Mouse (Mus musculus) MEL (cell line): ENCODE results near the gene Enpep. TPM values are rescaled to one million over a fixed set of nuclear protein-coding genes. Genes with fewer than 3 reads are reported as not detected.

Experiments
- DNase-seq: peaks from one replicate; pipeline ENCODE4 v3.0.0; 2011; ENCODE audit warnings: low read depth, low spot score
- H3K27ac ChIP-seq: 2 replicates; pipeline ENCODE4 v1.5.1; 2012; ENCODE audit warnings: low read depth, mild to moderate bottlenecking, control low read depth, low read length, moderate library complexity; ENCODE audit not compliant: control insufficient read depth
- H3K27me3 ChIP-seq, 2 experiments: fragments of 150-350 bp in 1 of 2; sonication (generic) in 1 of 2; 2 replicates each; pipeline ENCODE4 v1.6.1; 2012; ENCODE audit warnings: low read length in 2 of 2, mild to moderate bottlenecking in 2 of 2, improper control_type of control experiment in 1 of 2, moderate library complexity in 1 of 2; ENCODE audit not compliant: insufficient read depth in 2 of 2, control insufficient read depth in 1 of 2
- H3K36me3 ChIP-seq, 2 experiments: 2 replicates each; pipeline ENCODE4 v1.6.1; 2012 to 2014; ENCODE audit warnings: low read length in 2 of 2, improper control_type of control experiment in 1 of 2, inconsistent platforms in 1 of 2, mild to moderate bottlenecking in 1 of 2; ENCODE audit not compliant: insufficient read depth in 2 of 2, control insufficient read depth in 1 of 2
- H3K4me1 ChIP-seq, 2 experiments: fragments of 150-350 bp in 1 of 2; sonication (generic) in 1 of 2; 2 replicates each; pipeline ENCODE4 v1.6.1; 2012; ENCODE audit warnings: low read length in 2 of 2, improper control_type of control experiment in 1 of 2, mild to moderate bottlenecking in 1 of 2; ENCODE audit not compliant: insufficient read depth in 2 of 2, control insufficient read depth in 1 of 2
- H3K4me3 ChIP-seq, 2 experiments: fragments of 150-350 bp in 1 of 2; sonication (generic) in 1 of 2; 2 replicates each; pipeline ENCODE4 v1.5.1; 2012; ENCODE audit warnings: low read depth in 2 of 2, low read length in 2 of 2, mild to moderate bottlenecking in 2 of 2, moderate library complexity in 2 of 2, control low read depth in 1 of 2, improper control_type of control experiment in 1 of 2; ENCODE audit not compliant: control insufficient read depth in 1 of 2, insufficient read depth in 1 of 2
- H3K79me2 ChIP-seq: 2 replicates; pipeline ENCODE4 v1.6.1; 2012; ENCODE audit warnings: mild to moderate bottlenecking, low read length, moderate library complexity; ENCODE audit not compliant: control insufficient read depth, poor library complexity, insufficient read depth
- H3K9ac ChIP-seq: 2 replicates; pipeline ENCODE4 v1.6.1; 2012; ENCODE audit warnings: low read depth, mild to moderate bottlenecking, control low read depth, low read length, moderate library complexity; ENCODE audit not compliant: control insufficient read depth, poor library complexity, severe bottlenecking
- H3K9me3 ChIP-seq: fragments of 150-350 bp; sonication (generic); replicated peaks from 2 replicates; pipeline ENCODE4 v1.6.1; 2012; ENCODE audit warnings: mild to moderate bottlenecking, low read length, improper control_type of control experiment, moderate library complexity; ENCODE audit not compliant: insufficient read depth
- BHLHE40 ChIP-seq: IDR thresholded peaks from 2 replicates; pipeline ENCODE4 v1.6.1; 2012; ENCODE audit warnings: low read depth, mild to moderate bottlenecking, inconsistent platforms, low read length, improper control_type of control experiment, borderline replicate concordance
- GATA1 ChIP-seq: IDR thresholded peaks from 2 replicates; pipeline ENCODE4 v1.6.1; 2011; ENCODE audit warnings: low read depth, low read length, improper control_type of control experiment
- MAFK ChIP-seq: IDR thresholded peaks from 2 replicates; pipeline ENCODE4 v1.6.1; 2011; ENCODE audit warnings: low read depth, mild to moderate bottlenecking, low read length, improper control_type of control experiment, borderline replicate concordance
- MAX ChIP-seq: IDR thresholded peaks from 2 replicates; pipeline ENCODE4 v1.6.1; 2011; ENCODE audit warnings: low read length, improper control_type of control experiment
- NRF1 ChIP-seq: IDR thresholded peaks from 2 replicates; pipeline ENCODE4 v1.6.1; 2014; ENCODE audit warnings: low read depth, mild to moderate bottlenecking, inconsistent platforms, low read length, improper control_type of control experiment, moderate library complexity; ENCODE audit not compliant: poor library complexity, insufficient read depth, severe bottlenecking
- POLR2A ChIP-seq, 2 experiments: IDR thresholded peaks; 2 replicates each; pipeline ENCODE4 v1.6.1; 2011 to 2012; ENCODE audit warnings: low read length in 2 of 2, mild to moderate bottlenecking in 2 of 2, control low read depth in 1 of 2, improper control_type of control experiment in 1 of 2, low read depth in 1 of 2, moderate library complexity in 1 of 2; ENCODE audit not compliant: control insufficient read depth in 1 of 2, insufficient read depth in 1 of 2, poor library complexity in 1 of 2
- POLR2AphosphoS2 ChIP-seq: IDR thresholded peaks from 2 replicates; pipeline ENCODE4 v1.6.1; 2011; ENCODE audit warnings: low read length, improper control_type of control experiment
- TBP ChIP-seq: IDR thresholded peaks from 2 replicates; pipeline ENCODE4 v1.8.0; 2011; ENCODE audit warnings: low read depth, low read length, improper control_type of control experiment
- TCF12 ChIP-seq: IDR thresholded peaks from 2 replicates; pipeline ENCODE4 v1.6.1; 2014; ENCODE audit warnings: low read depth, mild to moderate bottlenecking, inconsistent platforms, low read length, improper control_type of control experiment, moderate library complexity
- ZC3H11A ChIP-seq: IDR thresholded peaks from 2 replicates; pipeline ENCODE4 v1.6.1; 2012; ENCODE audit warnings: low read depth, mild to moderate bottlenecking, inconsistent platforms, low read length, improper control_type of control experiment
- polyA plus RNA-seq, 2 experiments: library from polyadenylated mRNA; stranded (reverse) in 1 of 2; unstranded in 1 of 2; fragments of >175 nt in 1 of 2; fragments of >200 nt in 1 of 2; gene quantifications; 2 replicates each; pipeline versions ENCODE4 v1.2.1 to v1.2.4; 2012; ENCODE audit warnings: low replicate concordance in 2 of 2, low read depth in 1 of 2; ENCODE audit not compliant: insufficient read length in 2 of 2, insufficient read depth in 1 of 2, missing spikeins in 1 of 2
- total RNA-seq: library from RNA; depleted of rRNA; stranded (reverse); fragments of 300-350 nt; gene quantifications from 2 replicates; pipeline ENCODE4 v1.2.3, GENCODE M21; 2012

Enpep gene
- total and polyA plus RNA-seq, 3 experiments: not detected

- Histone ChIP-seq H3K9me3 (no peaks in the 10 kb centered on the region), H3K27ac (no peak overlapping the region), H3K79me2 (no peaks in the 10 kb centered on the region), H3K27me3 (no peaks in the 10 kb centered on the region), H3K4me1 (no peaks in the 10 kb centered on the region), H3K9ac (no peak overlapping the region), H3K36me3 (no peaks in the 10 kb centered on the region), H3K4me3 (no peak overlapping the region)
- DNase-seq: no peak
- TF ChIP-seq BHLHE40 (no peak), GATA1 (no peak), TBP (no peak), MAFK (no peak), TCF12 (no peak), ZC3H11A (no peak), POLR2A (IDR thresholded peaks at IDR 0.05; ENCODE audit: control insufficient read depth in 1 of 2, insufficient read depth in 1 of 2, low read depth in 1 of 2, low read length in 2 of 2, poor library complexity in 1 of 2) (no peak), MAX (no peak), POLR2AphosphoS2 (no peak)
Observed at GRCm38 (mm10) chr3:129238010-129238409, 94.5 kb downstream of the Enpep start.

GRCm38 (mm10) chr3:129227331-129227730 is 105.2 kb downstream of the Enpep start:
- no peaks in the 10 kb centered on the region for H3K27me3 ChIP-seq
- no peak for DNase-seq
- no peaks in the 10 kb centered on the region for H3K9me3 ChIP-seq
- no peak overlapping the region for H3K4me3 ChIP-seq
- no peak for TF ChIP-seq NRF1
- no peak for TF ChIP-seq MAFK
- no peaks in the 10 kb centered on the region for H3K79me2 ChIP-seq
- no peaks in the 10 kb centered on the region for H3K4me1 ChIP-seq
- H3K9ac ChIP-seq: no peak overlapping the region
- no peaks in the 10 kb centered on the region for H3K36me3 ChIP-seq
- H3K27ac ChIP-seq: no peak overlapping the region

DNA sequence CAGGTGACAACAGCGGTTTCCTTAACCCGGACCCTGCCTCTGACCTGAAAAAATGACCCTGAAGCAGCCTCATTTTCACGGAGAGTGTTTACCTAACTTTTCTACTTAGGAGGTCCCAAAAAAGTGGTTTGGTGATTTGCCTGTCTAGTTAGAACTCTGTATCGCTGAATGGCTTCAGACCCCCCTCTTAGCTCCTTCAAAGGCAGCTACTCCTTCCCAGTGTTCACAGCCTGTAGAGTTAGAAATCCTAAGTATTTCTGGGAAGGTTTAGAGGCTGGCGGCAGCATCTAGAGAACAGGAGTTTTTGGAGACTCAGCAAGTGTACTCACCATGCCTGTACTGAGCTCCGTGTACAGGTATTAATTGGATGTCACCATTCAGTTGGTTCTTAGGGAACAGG is 105.8 kb downstream of the Enpep start:
- no peak for DNase-seq
- no peak for TF ChIP-seq POLR2AphosphoS2
- no peaks in the 10 kb centered on the region for H3K27me3 ChIP-seq

More for the DNA sequence above, 105.8 kb downstream of the Enpep start:
- no peaks in the 10 kb centered on the region for H3K79me2 ChIP-seq
- H3K4me1 ChIP-seq: no peaks in the 10 kb centered on the region
- H3K9ac ChIP-seq: no peak overlapping the region
- no peaks in the 10 kb centered on the region for H3K9me3 ChIP-seq
- H3K36me3 ChIP-seq: no peaks in the 10 kb centered on the region
- H3K4me3 ChIP-seq: no peak overlapping the region
- no peak overlapping the region for H3K27ac ChIP-seq
